ENCODE assay signal across 25 mouse cellular contexts in the genomic region with DNA sequence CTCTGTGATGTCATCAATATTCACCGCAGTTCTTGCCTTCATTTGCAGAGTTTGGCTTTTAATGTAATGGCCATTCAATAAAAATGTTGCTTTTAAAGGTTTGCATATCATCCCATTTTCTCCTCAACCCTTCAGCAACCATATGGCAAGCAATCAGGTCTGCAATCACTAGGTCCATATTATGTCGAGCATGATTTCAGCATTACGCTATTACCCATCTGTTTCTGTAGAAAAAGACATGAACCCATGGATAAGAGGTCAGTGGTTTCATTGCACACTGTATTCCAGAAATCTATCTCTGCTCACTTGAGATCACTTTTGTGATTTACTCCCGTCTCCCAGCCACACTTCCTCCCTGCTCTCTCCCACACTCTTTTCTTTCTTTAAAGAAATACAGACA.
DNase-seq lines count a peak whose midpoint lies in the region; ATAC-seq and TF ChIP-seq lines count a peak whose summit lies in the region.
"Had no signal": no experiment of that assay in that cellular context is flagged by ENCODE, and none has a peak within 500 bp of the region (broad histone marks: within the 10 kb centered on the region; RNA-seq: fewer than 3 reads in every experiment).

No protein-coding gene starts in this region.

- peak overlapping the region; percentile 33 for H3K27ac ChIP-seq in forebrain, embryonic 16.5 days (ENCODE audit: low read length)
- no peak overlapping the region for H3K27ac ChIP-seq in forebrain, embryonic 13.5 days
- H3K27ac ChIP-seq in hindbrain, embryonic 16.5 days (ENCODE audit: low read depth, low read length) = no peak overlapping the region
- H3K27ac ChIP-seq in hindbrain, embryonic 12.5 days = no peak overlapping the region
- H3K27ac ChIP-seq in neural tube, embryonic 15.5 days (replicated peaks) = 0 out of 2 replicates have a peak overlapping the region, but pooled peaks have one; percentile 11
- H3K27ac ChIP-seq: embryonic facial prominence, embryonic 12.5 days; embryonic facial prominence, embryonic 15.5 days; gastrocnemius, adult 2 months; hindbrain, embryonic 14.5 days; intestine, embryonic 15.5 days had no signal

- H3K27me3 ChIP-seq in forebrain, embryonic 16.5 days (replicated peaks; ENCODE audit: control insufficient read depth, insufficient read depth, low read length) = no peaks in the 10 kb centered on the region
- H3K27me3 ChIP-seq in forebrain, embryonic 13.5 days = no peaks in the 10 kb centered on the region
- H3K27me3 ChIP-seq in hindbrain, embryonic 16.5 days (replicated peaks; ENCODE audit: control insufficient read depth, insufficient read depth, low read length) = no peaks in the 10 kb centered on the region
- H3K27me3 ChIP-seq in hindbrain, embryonic 12.5 days = no peaks in the 10 kb centered on the region
- H3K27me3 ChIP-seq in neural tube, embryonic 15.5 days (replicated peaks) = no peaks in the 10 kb centered on the region
- H3K27me3 ChIP-seq: CH12.LX; embryonic facial prominence, embryonic 12.5 days; embryonic facial prominence, embryonic 15.5 days; intestine, embryonic 15.5 days; Patski had no signal

- WGBS in forebrain, embryonic 16.5 days = 61% methylated on average over 4 of the region's 4 CpGs
- WGBS in forebrain, embryonic 13.5 days = 76% methylated on average over 4 of the region's 4 CpGs
- 53% methylated on average over 4 of the region's 4 CpGs for WGBS in hindbrain, embryonic 16.5 days
- 73% methylated on average over 4 of the region's 4 CpGs for WGBS in hindbrain, embryonic 12.5 days
- WGBS in neural tube, embryonic 15.5 days = 34% methylated on average over 4 of the region's 4 CpGs

- no peak overlapping the region for H3K4me3 ChIP-seq in forebrain, embryonic 16.5 days (replicated peaks; ENCODE audit: low read length)
- no peak overlapping the region for H3K4me3 ChIP-seq in forebrain, embryonic 13.5 days
- no peak overlapping the region for H3K4me3 ChIP-seq in hindbrain, embryonic 16.5 days (ENCODE audit: low read length)
- H3K4me3 ChIP-seq in hindbrain, embryonic 12.5 days = no peak overlapping the region
- no peak overlapping the region for H3K4me3 ChIP-seq in neural tube, embryonic 15.5 days (replicated peaks)
- H3K4me3 ChIP-seq: embryonic facial prominence, embryonic 12.5 days; embryonic facial prominence, embryonic 15.5 days; gastrocnemius, adult 2 months; intestine, embryonic 15.5 days had no signal

- DNase-seq in brain, embryonic 14.5 days (ENCODE audit: low read depth) = peak; percentile 31
- DNase-seq in urinary bladder, postnatal 10 days (ENCODE audit: low spot score) = no peak
- DNase-seq: adrenal gland, postnatal 10 days; adrenal gland, postnatal 36 days; B cell, adult 2 months; cerebellum, adult 11 months; cerebellum, adult 2 months; cerebellum, adult 9-11 months; cerebellum, postnatal 25 days; gastrocnemius, adult 2 months; gastrocnemius, postnatal 14 days; heart, adult 11 months had no signal

- TF ChIP-seq CTCF in brain, embryonic 14.5 days (IDR thresholded peaks at IDR 0.05; ENCODE audit: borderline replicate concordance, extremely low read depth, insufficient read depth, insufficient read length) = no peak

- no peaks in the 10 kb centered on the region for H3K36me3 ChIP-seq in forebrain, embryonic 16.5 days (ENCODE audit: control insufficient read depth, insufficient read depth)
- no peaks in the 10 kb centered on the region for H3K36me3 ChIP-seq in forebrain, embryonic 13.5 days (ENCODE audit: poor library complexity, severe bottlenecking)
- H3K36me3 ChIP-seq in hindbrain, embryonic 16.5 days (ENCODE audit: control insufficient read depth, insufficient read depth, low read length) = no peaks in the 10 kb centered on the region
- no peaks in the 10 kb centered on the region for H3K36me3 ChIP-seq in hindbrain, embryonic 12.5 days
- no peaks in the 10 kb centered on the region for H3K36me3 ChIP-seq in neural tube, embryonic 15.5 days
- H3K36me3 ChIP-seq: embryonic facial prominence, embryonic 12.5 days; embryonic facial prominence, embryonic 15.5 days; G1E; intestine, embryonic 15.5 days had no signal

- H3K4me2 ChIP-seq in forebrain, embryonic 16.5 days (ENCODE audit: low read length) = no peak overlapping the region
- no peak overlapping the region for H3K4me2 ChIP-seq in forebrain, embryonic 13.5 days
- no peak overlapping the region for H3K4me2 ChIP-seq in hindbrain, embryonic 16.5 days (ENCODE audit: low read length)
- H3K4me2 ChIP-seq in hindbrain, embryonic 12.5 days (replicated peaks) = no peak overlapping the region
- no peak overlapping the region for H3K4me2 ChIP-seq in neural tube, embryonic 15.5 days
- H3K4me2 ChIP-seq: embryonic facial prominence, embryonic 12.5 days; embryonic facial prominence, embryonic 15.5 days; heart, embryonic 11.5 days; hindbrain, embryonic 14.5 days; intestine, embryonic 15.5 days had no signal

- no peak for TF ChIP-seq POLR2A in brain, embryonic 14.5 days (IDR thresholded peaks at IDR 0.05; ENCODE audit: borderline replicate concordance, extremely low read depth, insufficient read depth, insufficient read length, poor library complexity, severe bottlenecking)

- no peak for ATAC-seq in forebrain, embryonic 16.5 days
- ATAC-seq in forebrain, embryonic 13.5 days = no peak
- ATAC-seq in hindbrain, embryonic 16.5 days = 0 out of 2 replicates have a peak, but pooled peaks have one; percentile 16
- no peak for ATAC-seq in hindbrain, embryonic 12.5 days (ENCODE audit: low FRiP score)
- ATAC-seq in neural tube, embryonic 15.5 days (ENCODE audit: low FRiP score) = peak; percentile 51
- ATAC-seq: intestine, embryonic 15.5 days; Patski had no signal

- no peaks in the 10 kb centered on the region for H3K9me3 ChIP-seq in forebrain, embryonic 16.5 days (ENCODE audit: control insufficient read depth, low read length)
- no peaks in the 10 kb centered on the region for H3K9me3 ChIP-seq in forebrain, embryonic 13.5 days (replicated peaks)
- no peaks in the 10 kb centered on the region for H3K9me3 ChIP-seq in hindbrain, embryonic 16.5 days (ENCODE audit: control insufficient read depth, low read length)
- H3K9me3 ChIP-seq in hindbrain, embryonic 12.5 days (replicated peaks) = no peaks in the 10 kb centered on the region
- H3K9me3 ChIP-seq in neural tube, embryonic 15.5 days (replicated peaks) = no peaks in the 10 kb centered on the region
- H3K9me3 ChIP-seq: embryonic facial prominence, embryonic 12.5 days; embryonic facial prominence, embryonic 15.5 days; G1E; intestine, embryonic 15.5 days had no signal

- H3K4me1 ChIP-seq in forebrain, embryonic 16.5 days (replicated peaks; ENCODE audit: control insufficient read depth, insufficient read depth, low read length) = peaks cover 6% of the 10 kb centered on the region
- H3K4me1 ChIP-seq in forebrain, embryonic 13.5 days = no peaks in the 10 kb centered on the region; the same call in 1 of the 2 replicates
- H3K4me1 ChIP-seq in hindbrain, embryonic 16.5 days (ENCODE audit: control insufficient read depth, insufficient read depth, low read depth, low read length) = no peaks in the 10 kb centered on the region
- H3K4me1 ChIP-seq in hindbrain, embryonic 12.5 days = peaks cover 5% of the 10 kb centered on the region; the same call in 1 of the 2 replicates
- H3K4me1 ChIP-seq in neural tube, embryonic 15.5 days = peaks cover 7% of the 10 kb centered on the region
- H3K4me1 ChIP-seq: embryonic facial prominence, embryonic 15.5 days; intestine, embryonic 15.5 days had no signal

- H3K9ac ChIP-seq in forebrain, embryonic 16.5 days (replicated peaks; ENCODE audit: low read depth, low read length) = no peak overlapping the region
- no peak overlapping the region for H3K9ac ChIP-seq in forebrain, embryonic 13.5 days
- H3K9ac ChIP-seq in hindbrain, embryonic 16.5 days (ENCODE audit: low read depth, low read length) = no peak overlapping the region
- no peak overlapping the region for H3K9ac ChIP-seq in hindbrain, embryonic 12.5 days
- H3K9ac ChIP-seq in neural tube, embryonic 15.5 days (replicated peaks) = no peak overlapping the region
- H3K9ac ChIP-seq: embryonic facial prominence, embryonic 12.5 days; embryonic facial prominence, embryonic 15.5 days; hindbrain, embryonic 14.5 days; intestine, embryonic 15.5 days had no signal

Comparison
In these comparisons a context has a peak if more than half of its experiments do, and no peak if none do; other contexts are left out.
1. ATAC-seq: peak in hindbrain, embryonic 16.5 days (single experiment) and neural tube, embryonic 15.5 days (single experiment); none in forebrain, embryonic 16.5 days (single experiment), forebrain, embryonic 13.5 days (single experiment) and hindbrain, embryonic 12.5 days (single experiment).
2. H3K27ac ChIP-seq: peak in forebrain, embryonic 16.5 days (single experiment) and neural tube, embryonic 15.5 days (single experiment); none in forebrain, embryonic 13.5 days (single experiment), hindbrain, embryonic 16.5 days (single experiment) and hindbrain, embryonic 12.5 days (single experiment).